Mouse (Mus musculus) midbrain, postnatal 0 days (tissue): ENCODE results near the gene Xylt2. TPM values are rescaled to one million over a fixed set of nuclear protein-coding genes. Genes with fewer than 3 reads are reported as not detected.

Experiments
- ATAC-seq: fragments of 200-750 bp; cut with Nextera tagmentation; 2 replicates; pipeline ENCODE4 v1.8.0; 2017; ENCODE audit warnings: moderate number of reproducible peaks, mild to moderate bottlenecking, moderate TSS enrichment, moderate library complexity; ENCODE audit not compliant: low FRiP score
- DNase-seq: peaks from one replicate; pipeline ENCODE4 v3.0.0-alpha.2; 2015; ENCODE audit warnings: low spot score
- H3K27ac ChIP-seq: fragments of 300-500 bp; sonication (generic); 2 replicates; pipeline ENCODE4 v1.5.1; 2014; ENCODE audit warnings: low read depth, mild to moderate bottlenecking, low read length, mixed read lengths
- H3K27me3 ChIP-seq: fragments of 300-500 bp; sonication (generic); 2 replicates; pipeline ENCODE4 v1.6.1; 2014; ENCODE audit warnings: low read length, control low read depth, mixed read lengths; ENCODE audit not compliant: insufficient read depth
- H3K36me3 ChIP-seq: fragments of 300-500 bp; sonication (generic); 2 replicates; pipeline ENCODE4 v1.6.1; 2014; ENCODE audit warnings: low read length, control low read depth, mixed read lengths; ENCODE audit not compliant: insufficient read depth
- H3K4me1 ChIP-seq: fragments of 300-500 bp; sonication (generic); 2 replicates; pipeline ENCODE4 v1.6.1; 2014; ENCODE audit warnings: mild to moderate bottlenecking, control low read depth, antibody characterized with exemption, low read length, mixed read lengths; ENCODE audit not compliant: insufficient read depth
- H3K4me2 ChIP-seq: fragments of 300-500 bp; sonication (generic); 2 replicates; pipeline ENCODE4 v1.6.1; 2014; ENCODE audit warnings: low read depth, mild to moderate bottlenecking, low read length, mixed read lengths; ENCODE audit not compliant: poor library complexity, severe bottlenecking
- H3K4me3 ChIP-seq: fragments of 300-500 bp; sonication (generic); 2 replicates; pipeline ENCODE4 v1.5.1; 2014; ENCODE audit warnings: low read depth, mild to moderate bottlenecking, low read length, moderate library complexity
- H3K9ac ChIP-seq: fragments of 300-500 bp; sonication (generic); replicated peaks from 2 replicates; pipeline ENCODE4 v1.6.1; 2014; ENCODE audit warnings: mild to moderate bottlenecking, low read length, moderate library complexity, mixed read lengths; ENCODE audit not compliant: poor library complexity, severe bottlenecking
- H3K9me3 ChIP-seq: fragments of 300-500 bp; sonication (generic); 2 replicates; pipeline ENCODE4 v1.6.1; 2016; ENCODE audit warnings: low read length, control low read depth
- CTCF ChIP-seq: IDR thresholded peaks from 2 replicates; pipeline ENCODE4 v1.5.1; 2016; ENCODE audit warnings: antibody characterized with exemption, mild to moderate bottlenecking
- WGBS: fragments of 180-500 bp; shearing (Covaris S2); extraction: QIAGEN DNeasy Blood & Tissue Kit; methylation state at CpG from one replicate; pipeline ENCODE4 v1.1.7; 2014; 5-methylcytosine and 5-hydroxymethylcytosine counted together
- polyA plus RNA-seq: library from polyadenylated mRNA; unstranded; fragments of >200 nt; fragmentation: Nextera tagmentation; extraction: Ambion mirVana; gene quantifications from 2 replicates; pipeline ENCODE4 v1.2.1, GENCODE M21; 2015
- total RNA-seq: library from RNA; depleted of rRNA; stranded (reverse); fragments of >200 nt; gene quantifications from 2 replicates; pipeline ENCODE4 v1.2.3, GENCODE M21; 2014; rRNA removed

Gene Xylt2
- total and polyA plus RNA-seq, 2 experiments from 2014 or later, result 10.2 to 45.8 TPM

GRCm38 (mm10) chr11:94614603-94615002 lies 62.7 kb downstream of the Xylt2 start:
- no peaks in the 10 kb centered on the region; the same call in 1 of the 2 replicates for H3K27me3 ChIP-seq
- ATAC-seq (no peak), DNase-seq (no peak)
- H3K36me3 ChIP-seq, result no peaks in the 10 kb centered on the region
- no peaks in the 10 kb centered on the region for H3K9me3 ChIP-seq
- no peak overlapping the region for H3K27ac ChIP-seq
- H3K4me1 ChIP-seq, result no peaks in the 10 kb centered on the region
- TF ChIP-seq CTCF, result no peak
- WGBS, result 56% methylated on average over 4 of the region's 4 CpGs
- no peak overlapping the region for H3K4me2 ChIP-seq
- no peak overlapping the region for H3K4me3 ChIP-seq
- H3K9ac ChIP-seq, result no peak overlapping the region

Other genes with a start within 250 kb of the Xylt2 start
- 94.6 and 131 TPM in 2 replicates for gene Cacna1g, start 203.3 kb downstream of the Xylt2 start, total RNA-seq
- gene Cacna1g, start 203.3 kb downstream of the Xylt2 start, polyA plus RNA-seq, result 13.0 and 13.2 TPM in 2 replicates
- 0.93 and 6.5 TPM in 2 replicates for gene Spata20, start 191.3 kb downstream of the Xylt2 start, total RNA-seq
- 1.2 and 1.3 TPM in 2 replicates for gene Spata20, start 191.3 kb downstream of the Xylt2 start, polyA plus RNA-seq
- gene Epn3, start 177.5 kb downstream of the Xylt2 start, total RNA-seq, result 1.1 and 5.0 TPM in 2 replicates
- gene Epn3, start 177.5 kb downstream of the Xylt2 start, polyA plus RNA-seq, result 0.92 and 1.4 TPM in 2 replicates
- 3.2 and 4.4 TPM in 2 replicates for gene Mycbpap, start 155.8 kb downstream of the Xylt2 start, total RNA-seq
- gene Mycbpap, start 155.8 kb downstream of the Xylt2 start, polyA plus RNA-seq, result 1.2 and 2.0 TPM in 2 replicates
- gene Rsad1, start 128.3 kb downstream of the Xylt2 start, total RNA-seq, result 12.6 and 19.5 TPM in 2 replicates
- gene Rsad1, start 128.3 kb downstream of the Xylt2 start, polyA plus RNA-seq, result 11.5 and 13.5 TPM in 2 replicates
- gene Chad, start 112.5 kb downstream of the Xylt2 start, total RNA-seq, result 0.11 TPM in 1 of 2 replicates, not detected in the other
- gene Chad, start 112.5 kb downstream of the Xylt2 start, polyA plus RNA-seq, result 0.85 and 0.87 TPM in 2 replicates
- gene Acsf2, start 75.6 kb downstream of the Xylt2 start, total RNA-seq, result 3.9 and 6.6 TPM in 2 replicates
- 1.7 and 1.9 TPM in 2 replicates for gene Acsf2, start 75.6 kb downstream of the Xylt2 start, polyA plus RNA-seq
- gene Lrrc59, start 47.7 kb downstream of the Xylt2 start, total RNA-seq, result 128 and 129 TPM in 2 replicates
- gene Lrrc59, start 47.7 kb downstream of the Xylt2 start, polyA plus RNA-seq, result 135 and 137 TPM in 2 replicates
- gene Mrpl27, start 23.7 kb downstream of the Xylt2 start, total RNA-seq, result 42.5 and 49.5 TPM in 2 replicates
- 162 and 169 TPM in 2 replicates for gene Mrpl27, start 23.7 kb downstream of the Xylt2 start, polyA plus RNA-seq
- 0.28 and 0.49 TPM in 2 replicates for gene Eme1, start 23.6 kb downstream of the Xylt2 start, total RNA-seq
- 0.75 and 0.82 TPM in 2 replicates for gene Eme1, start 23.6 kb downstream of the Xylt2 start, polyA plus RNA-seq
- gene Gm11541, start 27.0 kb upstream of the Xylt2 start, total RNA-seq, result 0.22 TPM in 1 of 2 replicates, not detected in the other
- gene Gm11541, start 27.0 kb upstream of the Xylt2 start, polyA plus RNA-seq, result not detected in 2 replicates
- 1.1 TPM in 1 of 2 replicates, not detected in the other for gene Cdc34b, start 64.3 kb upstream of the Xylt2 start, total RNA-seq
- 0.14 TPM in 1 of 2 replicates, not detected in the other for gene Cdc34b, start 64.3 kb upstream of the Xylt2 start, polyA plus RNA-seq
- gene Tmem92, start 105.2 kb upstream of the Xylt2 start, total RNA-seq, result not detected in 2 replicates
- gene Tmem92, start 105.2 kb upstream of the Xylt2 start, polyA plus RNA-seq, result not detected in 2 replicates